Mouse (Mus musculus) heart, postnatal 4 days (tissue): ENCODE measurements at regions not wholly inside any gene's neighbourhood (a gene's known extent, or its start where the extent isn't known, plus 50 kb on each side); places are given as distances from the start of the nearest gene placed in this dataset.

ENCODE experiments used
- DNase-seq: peaks from one replicate; pipeline ENCODE4 v3.0.0; 2021

DNA sequence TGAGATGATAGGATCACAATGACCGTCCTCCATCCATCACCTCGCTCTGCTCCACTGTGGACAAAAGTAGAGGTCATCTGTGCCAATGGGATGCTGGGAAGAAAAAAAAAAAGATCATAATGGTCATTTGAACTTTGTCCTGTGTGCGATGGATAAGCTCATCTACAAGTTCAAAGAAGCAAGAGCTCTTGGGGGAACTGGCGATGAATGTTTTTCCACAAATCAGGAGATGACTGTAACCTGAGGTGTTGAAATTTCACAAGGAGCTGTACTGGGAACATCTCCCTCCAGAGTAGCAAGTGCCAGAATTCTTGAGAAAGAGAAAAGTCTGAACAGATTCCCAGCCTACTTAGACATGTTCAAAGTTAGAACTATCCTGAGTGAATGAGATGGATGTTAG, 287.0 kb downstream of the Tns3 start:
- no peak for DNase-seq

DNA sequence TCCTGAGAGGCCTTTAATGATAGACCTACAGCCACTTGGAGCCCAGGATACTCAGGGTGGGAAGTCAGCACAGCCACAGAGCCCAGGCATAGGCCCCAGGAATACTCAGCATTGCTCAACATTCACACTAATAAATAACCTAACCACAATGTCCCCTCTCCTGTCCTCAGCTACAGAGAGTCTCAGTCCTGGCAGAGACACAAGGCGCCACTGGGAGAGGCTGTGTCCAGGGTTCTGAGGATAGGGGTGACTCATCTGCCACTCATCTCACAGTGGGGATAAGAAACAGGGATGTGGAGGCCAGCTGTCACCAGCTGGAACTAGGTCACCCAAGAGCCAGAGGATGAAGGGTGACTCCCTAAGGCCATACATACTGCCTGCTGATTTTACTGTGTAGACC, 298.8 kb downstream of the Tns3 start:
- DNase-seq: peak; percentile 18

DNA sequence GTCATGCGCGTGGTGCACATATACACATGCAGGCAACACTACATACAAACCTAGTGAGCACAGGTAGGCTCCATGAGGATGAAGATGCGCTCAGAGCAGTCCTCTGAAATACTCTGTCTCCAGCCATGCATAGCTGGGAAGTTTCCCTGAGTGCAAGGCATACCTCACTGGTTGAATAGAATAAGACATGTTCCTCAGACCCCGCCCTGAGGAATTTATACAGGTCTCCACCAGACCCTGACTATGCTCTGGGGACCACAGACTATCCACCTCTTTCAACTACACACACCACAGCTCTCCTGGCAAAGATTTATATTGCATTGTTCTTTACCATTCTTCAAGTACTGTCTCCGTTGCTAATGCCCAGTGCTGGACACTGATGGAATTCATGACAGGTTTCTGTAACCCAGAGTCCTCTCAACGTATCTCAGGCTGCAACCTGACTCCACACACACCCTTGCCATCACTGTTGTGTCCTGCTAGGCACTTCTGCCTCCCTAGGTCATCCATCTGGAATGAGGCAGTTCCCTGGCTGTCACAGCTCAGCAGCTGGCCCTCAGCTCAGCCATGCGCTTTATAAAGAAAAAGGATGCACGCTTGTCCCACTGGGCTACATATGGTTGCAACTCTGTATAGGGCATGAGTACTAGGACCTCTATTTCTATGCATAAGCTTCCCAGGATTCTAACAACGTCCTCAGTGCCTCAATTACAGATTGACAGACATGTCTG, 299.5 kb downstream of the Tns3 start:
- no peak for DNase-seq

DNA sequence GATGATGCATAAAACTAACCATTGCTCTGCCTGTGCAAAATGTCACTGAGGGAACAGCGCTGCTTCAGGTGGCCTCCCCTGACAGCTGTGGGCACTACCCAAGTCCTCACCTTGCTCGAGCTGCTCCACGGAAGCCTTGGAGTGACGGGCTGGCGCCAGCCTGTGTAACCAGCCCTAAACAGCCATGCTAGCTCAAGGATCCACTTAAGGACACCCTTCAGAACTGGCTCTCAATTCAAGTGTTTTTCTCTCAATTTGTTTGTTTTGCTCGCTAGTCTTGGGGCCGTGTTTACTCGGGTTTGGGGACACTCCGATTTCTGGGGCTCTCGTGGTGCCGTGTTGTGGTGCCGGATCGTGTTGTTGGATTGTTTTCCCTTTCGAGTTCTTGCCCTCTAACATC, 319.4 kb downstream of the Tns3 start:
- no peak for DNase-seq

DNA sequence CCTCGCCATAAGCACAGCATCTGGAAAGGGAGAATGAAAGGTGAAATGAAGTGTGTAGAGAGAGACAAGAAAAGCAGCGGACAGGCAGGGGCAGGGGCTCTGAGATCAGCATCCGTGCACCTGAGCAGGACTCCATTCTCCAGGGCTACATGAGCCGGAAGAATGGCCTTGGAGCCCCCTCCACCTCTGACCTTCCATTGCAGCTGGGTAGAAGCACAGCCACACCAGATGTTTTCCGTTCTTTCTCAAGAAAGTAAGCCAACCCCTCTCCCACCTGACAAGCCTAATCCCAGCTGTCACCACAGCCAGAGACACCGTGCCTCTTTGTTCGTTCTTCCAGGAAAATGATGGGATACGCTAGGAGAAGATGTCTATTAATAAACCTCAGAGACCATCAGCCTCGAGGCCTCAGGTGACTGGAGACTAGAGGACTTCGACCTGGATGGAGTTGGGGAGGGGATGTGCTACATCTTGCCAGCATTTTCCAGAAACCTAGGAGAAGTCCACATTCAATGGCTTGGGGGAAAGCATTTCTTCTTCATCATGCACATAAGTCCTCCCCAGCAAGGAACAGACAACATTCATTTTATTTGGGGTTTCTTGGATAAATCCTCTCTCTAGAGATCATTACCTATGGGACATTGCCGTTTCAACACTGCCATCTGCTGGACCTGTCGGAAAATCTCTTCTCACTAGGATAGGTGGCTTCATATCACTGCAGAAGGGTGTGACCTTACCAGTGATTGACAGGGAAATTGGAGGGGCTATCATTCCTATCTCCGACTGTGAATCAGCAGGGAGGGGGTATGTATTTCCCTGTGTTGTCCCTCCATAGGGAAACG, 361.8 kb downstream of the Tns3 start:
- DNase-seq: peak; percentile 53

DNA sequence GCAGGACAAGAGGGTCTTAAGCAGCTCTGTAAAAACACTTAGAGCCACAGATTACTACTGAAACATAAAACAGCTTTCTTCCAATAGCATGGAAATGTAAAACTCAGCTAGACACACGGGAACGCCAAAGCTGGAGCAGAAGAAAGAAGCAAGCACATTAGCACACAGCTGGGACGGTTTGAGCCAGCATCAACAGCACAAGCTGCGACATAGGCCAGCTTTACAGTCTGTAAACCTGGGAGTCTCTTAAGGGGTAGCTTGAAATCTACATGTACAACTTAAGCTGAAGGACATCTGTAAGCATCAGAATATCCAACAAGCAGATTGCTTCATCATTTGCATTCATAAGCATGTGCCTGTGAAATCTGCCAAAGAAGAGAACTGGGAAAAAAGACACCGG, 366.9 kb downstream of the Tns3 start:
- DNase-seq: no peak

DNA sequence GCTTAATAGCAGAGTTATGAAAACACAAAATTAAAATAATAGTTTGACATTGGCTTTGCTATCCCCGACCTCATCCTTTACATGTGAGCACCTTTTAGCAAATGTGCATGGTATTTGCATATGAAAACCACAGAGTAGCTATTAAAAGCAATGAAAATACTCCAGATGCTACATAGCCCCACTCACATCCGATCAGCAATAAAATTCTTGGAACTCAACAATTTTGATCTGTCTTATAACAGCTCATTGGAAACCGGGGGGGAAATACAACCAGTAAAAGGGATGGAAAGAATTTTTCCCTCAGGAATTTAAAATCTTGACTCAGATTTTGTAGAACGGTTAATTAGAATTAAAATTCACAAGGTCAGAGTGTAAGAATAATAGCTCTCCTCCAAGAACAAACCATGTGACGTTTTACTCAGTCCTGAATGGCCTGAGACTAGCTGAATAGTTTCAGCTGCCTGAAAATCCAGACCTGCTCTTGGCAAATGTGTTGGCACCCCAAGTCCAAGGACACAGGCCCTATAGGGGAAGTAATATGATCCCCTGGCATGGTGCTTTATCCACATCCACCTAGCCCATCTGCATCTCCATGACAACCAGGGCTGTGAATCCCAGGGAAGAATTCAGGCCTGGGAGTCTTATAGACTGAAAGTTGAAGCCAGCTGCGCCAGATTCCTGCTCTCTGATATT, 370.9 kb downstream of the Tns3 start:
- no peak for DNase-seq

DNA sequence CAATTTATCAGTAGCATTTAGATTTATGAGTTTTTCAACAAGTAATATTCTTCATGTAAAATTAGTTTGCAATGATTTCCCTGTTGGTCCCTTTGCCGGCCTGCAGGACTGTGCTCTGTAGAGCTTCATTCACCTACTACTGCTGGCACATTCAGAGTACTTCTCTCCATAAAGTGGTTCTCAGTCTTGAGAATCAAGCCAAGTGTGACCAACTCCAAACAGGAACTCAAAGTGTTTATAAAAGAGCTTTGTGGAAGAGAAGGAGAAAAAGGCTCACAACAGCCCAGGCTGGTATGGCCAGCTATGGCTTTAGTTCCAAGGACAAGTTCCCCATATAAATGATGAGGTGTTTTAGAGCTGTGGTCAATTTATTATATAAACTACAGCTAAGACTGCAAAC, 379.1 kb downstream of the Tns3 start:
- no peak for DNase-seq

DNA sequence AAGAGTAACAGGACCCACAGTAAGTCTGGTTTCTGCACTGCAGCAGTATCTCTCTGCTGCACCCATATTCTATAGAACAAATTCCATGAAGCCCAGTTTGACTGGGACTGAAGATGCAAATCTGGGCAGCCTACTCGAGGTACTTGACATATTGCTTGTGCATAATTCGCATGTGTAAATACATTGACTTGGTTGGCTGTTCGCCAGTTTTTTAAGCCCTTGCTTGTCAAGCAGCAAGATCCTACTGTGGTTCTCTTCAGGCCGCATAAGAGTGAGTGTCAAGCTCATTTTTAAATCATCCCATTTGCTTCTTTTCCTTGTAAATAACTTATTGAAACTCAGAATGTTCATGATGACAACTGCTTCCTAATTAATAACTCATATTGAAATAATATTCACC, 389.1 kb downstream of the Tns3 start:
- DNase-seq: no peak

DNA sequence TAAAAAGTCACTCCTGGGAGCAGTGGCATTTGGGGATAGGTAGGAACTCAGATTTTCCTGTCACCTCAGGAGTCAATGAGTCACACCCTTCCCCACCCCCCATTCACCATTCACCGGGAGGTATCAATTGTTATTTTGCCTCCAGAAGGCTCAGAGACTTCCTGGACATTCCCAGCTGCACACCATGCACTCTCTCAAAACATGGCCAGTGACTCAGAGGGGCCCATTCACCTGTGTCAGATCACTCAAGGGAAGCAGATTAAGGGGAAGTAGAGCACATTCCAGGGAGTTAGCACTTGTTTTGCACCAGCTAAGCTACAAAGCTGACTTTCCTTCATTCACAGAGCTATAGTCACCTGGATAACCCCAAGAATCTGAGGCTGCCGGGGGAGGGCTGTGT, 395.2 kb downstream of the Tns3 start:
- DNase-seq: no peak

DNA sequence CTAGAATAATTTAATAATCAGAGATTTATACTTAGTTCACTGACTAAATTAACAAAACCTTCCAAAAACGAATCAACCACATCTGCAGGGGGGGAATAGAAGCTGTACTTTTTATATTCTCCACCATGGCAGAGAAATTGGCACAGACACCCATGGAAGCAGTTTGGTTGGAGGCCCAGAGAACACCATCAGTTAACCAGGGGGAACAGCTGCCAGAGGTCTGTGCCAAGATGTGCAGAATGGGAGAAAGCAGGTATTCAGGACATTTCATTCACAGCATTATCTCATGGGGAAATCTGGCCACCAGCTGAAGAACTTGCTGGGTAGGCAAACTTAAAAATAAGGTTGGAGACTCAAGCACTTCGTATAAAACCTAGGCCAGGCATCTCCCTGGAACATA, 410.3 kb downstream of the Tns3 start:
- DNase-seq: no peak

DNA sequence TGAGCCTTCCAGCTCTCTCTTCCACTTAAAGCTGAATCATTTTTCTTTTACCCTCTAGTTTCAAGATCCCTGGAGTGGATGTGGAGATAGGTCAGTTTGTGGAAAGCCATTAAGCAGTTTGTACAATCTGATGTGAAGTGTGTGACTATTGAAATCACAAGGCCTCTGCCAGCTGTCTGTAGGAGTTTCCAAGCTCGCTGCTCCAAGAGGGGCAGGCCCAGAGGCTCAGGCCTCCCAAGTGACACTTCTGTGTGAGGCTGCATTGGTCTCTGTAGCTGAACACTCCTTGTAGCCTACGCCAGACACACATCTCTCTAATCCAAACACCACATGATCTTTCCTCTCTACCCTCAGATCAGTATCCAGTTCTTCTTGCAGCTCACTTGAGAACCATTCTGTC, 413.0 kb downstream of the Tns3 start:
- no peak for DNase-seq

DNA sequence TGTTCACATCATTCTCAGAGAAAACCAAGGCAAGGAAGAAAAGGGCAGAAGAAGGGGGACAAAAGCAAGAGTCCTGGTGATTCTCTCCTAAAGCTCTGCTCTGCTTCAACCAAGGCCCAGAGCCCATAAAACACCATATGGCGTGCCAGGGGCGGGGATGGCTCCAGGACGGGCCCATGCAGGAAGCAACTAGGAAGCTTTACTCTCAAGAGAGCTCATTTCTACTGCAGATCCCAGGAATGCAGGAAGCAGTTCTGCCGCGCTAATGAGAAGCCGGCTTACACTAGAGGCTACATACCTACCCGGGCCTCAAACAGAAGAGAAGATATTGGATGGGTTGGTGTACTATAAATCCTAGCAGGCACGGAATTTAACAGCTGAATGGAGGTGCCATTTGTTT, 414.9 kb downstream of the Tns3 start:
- DNase-seq: no peak

DNA sequence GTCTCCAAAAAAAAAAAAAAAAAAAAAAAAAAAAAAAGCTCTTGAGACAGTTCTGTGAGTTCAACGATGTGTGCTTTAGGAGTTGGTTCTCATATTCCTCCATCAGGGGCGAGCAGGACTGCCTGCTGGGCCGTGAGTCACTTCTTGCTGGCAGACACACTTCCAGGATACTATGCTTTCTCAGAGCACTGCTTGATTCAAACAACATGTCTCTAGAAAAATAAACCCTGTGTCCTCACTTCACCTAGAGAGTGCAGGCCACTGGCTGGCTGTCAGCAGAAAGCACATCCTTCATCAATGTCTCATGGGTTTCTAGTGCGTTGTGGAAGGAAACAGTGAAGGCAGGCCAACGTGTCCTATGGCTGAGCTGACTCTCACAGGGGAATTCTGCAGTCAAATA, 416.8 kb downstream of the Tns3 start:
- DNase-seq: peak; percentile 19

DNA sequence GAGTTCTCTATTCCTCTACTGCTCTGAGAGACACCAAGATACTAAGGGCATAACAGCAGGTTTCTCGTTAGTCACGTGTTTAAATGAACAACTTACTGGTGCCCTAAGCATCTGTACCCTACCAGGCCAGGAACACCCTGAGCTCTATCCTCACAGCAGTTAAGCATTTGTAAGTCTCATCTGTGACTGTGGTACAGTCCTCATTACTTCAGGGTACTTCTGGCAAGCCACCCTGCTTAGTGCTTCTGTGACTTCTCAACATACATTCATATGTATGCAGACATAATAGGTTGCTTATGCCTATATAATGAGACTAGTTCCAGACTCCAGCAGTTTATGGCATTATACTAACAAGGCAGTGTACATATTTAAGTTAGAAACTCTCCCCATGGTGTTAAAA, 417.3 kb downstream of the Tns3 start:
- no peak for DNase-seq

DNA sequence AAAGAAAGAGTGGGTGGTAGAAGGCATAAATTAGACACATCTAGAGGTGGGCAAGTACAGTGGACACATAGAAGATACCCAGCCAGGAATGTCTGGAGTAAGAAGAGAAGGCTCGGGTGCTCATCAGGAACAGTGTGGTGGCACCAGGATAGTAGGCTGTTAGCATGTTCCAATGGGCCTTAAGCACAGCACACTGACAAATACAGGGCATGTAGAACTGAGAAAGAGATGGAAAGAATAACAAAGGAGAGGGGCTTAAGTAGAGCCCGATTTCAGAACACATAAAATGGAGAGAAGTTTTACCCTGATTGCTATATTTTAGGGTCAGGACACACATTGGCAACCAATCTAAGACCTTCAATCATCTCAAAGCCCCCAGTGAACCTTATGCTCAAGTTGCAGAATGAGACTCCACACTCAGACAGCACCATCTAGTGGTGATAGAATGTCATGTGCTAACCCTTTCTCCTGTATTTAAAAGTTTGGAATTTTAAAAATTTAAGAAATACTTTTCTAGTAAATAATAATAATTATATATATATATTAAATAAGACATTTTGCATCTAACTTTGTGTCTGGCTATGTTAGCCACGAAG, 418.8 kb downstream of the Tns3 start:
- DNase-seq: no peak

DNA sequence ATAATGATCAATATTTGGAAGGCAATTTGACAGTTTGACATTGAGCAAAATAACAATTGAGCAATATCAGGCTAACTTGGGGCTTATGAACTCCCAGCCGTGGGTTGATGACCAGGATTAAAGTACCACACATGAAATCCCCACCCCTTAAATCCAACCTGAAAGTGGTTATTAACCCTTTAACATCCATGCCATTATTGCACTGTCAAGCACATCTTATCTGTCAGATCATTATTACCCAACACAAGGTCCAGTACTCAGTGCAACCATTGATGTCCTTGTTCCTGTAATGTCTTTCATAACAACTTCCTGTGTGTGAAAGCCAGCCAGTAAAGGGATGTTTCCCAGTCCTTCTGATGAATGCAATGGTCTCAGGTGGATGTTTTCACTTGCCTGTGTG, 425.8 kb downstream of the Tns3 start:
- no peak for DNase-seq

DNA sequence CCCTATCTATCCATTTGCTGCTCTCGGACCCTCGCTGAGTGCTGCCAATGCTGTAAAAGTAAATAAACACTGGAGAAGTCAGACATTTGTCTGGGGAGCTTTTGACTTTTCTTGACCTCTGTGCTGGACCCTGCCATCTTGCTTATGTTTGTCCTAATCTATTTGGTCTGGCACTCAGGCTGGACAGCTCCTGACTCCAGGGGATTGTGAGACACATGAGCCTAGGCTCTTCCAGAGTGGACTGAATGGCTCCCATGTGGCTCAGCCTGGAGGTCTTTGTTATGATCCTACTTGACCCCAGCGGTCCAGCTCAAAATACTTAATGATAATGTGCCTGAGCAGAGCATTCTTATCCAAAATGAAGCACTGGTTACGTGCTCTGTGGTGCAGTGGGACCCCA, 426.8 kb downstream of the Tns3 start:
- no peak for DNase-seq

DNA sequence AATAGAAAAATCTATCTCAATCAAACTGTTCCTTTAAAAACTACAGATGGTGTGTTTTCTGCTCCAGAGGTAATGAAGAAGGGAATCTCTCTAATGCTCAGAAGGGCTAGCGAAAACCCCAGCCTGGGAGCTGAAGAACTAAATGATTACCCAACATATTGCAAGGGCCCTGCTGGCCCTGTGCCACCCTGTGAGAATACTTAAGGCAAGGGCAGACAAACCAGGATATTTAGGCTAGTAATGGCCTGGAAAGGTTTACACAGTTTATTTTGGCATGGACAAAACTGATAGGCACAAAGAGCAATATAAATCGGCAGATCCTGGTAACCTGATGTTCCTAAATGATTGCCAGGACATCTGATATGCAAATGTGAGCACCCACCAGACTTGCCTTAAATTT, 428.3 kb downstream of the Tns3 start:
- no peak for DNase-seq

DNA sequence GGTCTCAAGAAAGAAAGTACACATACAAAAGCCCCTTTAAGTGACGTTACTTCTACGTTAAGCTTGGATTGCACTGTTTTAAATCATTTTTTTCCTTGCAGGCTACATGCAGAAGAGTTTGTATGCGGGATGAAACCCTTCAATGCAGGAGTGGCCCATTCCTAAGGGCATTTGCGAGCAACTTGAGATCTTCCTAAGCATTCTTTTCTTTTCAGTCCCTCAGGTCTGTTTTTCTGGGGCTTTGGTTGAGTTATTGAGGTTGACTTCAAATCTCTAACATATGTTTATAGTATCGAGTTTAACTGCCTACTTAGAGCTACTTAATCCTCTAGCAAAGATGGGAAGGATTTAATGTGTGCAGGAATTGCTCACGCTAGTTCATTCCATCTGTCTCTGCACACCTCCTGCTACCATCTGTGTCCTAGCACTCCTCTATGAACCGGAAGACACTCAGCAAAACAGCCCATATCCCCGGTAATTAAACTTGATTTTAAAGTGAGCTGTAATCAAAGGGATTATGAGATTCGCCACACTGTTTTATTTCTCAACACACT, 431.6 kb downstream of the Tns3 start:
- no peak for DNase-seq

DNA sequence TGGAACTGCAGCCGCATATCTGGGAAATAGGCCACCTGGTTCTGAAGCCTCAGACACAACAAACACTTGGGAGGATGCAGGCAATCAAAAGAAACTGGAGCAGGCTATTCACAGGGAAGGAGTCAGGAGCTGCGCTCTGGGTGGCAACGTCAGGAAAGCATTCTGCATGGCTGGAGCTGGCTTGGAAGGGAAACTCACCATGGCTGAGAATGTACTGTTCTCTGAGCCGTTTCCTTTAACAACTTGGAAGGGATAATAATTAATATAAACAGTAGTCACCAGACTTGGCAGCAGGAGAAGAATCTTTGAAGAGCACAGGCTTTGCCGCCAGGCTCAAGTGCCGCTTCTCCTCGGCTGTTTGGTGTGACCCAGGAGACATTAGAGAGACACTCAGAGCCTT, 434.5 kb downstream of the Tns3 start:
- no peak for DNase-seq

DNA sequence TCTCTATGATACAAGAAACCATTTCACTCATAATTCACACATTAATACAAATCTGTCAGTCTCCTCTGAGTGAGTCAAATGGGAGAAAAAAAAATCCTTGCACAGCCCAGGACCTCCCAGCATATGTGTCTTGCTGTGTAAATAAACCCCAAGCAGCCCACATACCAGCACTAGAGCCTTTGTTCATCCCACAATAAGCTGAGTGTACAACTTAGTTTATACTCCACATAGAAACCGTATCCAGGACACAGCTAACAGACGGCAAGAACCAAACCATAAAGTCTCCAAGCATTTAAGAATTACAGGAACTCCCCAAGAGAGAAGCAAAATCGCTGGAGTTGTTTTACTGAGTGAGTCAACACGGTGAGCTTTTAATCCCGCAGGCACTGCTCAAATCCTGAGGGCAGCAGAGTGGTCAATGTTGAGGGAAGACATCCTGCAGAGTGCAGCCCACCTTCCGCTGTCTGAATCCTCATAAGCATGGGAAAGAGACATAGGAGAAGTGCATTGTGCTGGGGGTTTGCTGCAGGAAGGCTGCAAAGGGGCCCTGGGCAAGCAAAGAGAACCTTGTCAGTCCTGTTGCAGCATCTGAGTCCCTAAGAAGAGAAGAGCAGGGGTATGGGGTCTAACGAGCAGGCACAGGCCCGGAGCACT, 436.4 kb downstream of the Tns3 start:
- no peak for DNase-seq
